Mouse (Mus musculus) spleen, adult 2 months (tissue): ENCODE results near the gene Kdm5d. TPM values are rescaled to one million over a fixed set of nuclear protein-coding genes. Genes with fewer than 3 reads are reported as not detected.

Experiments
- DNase-seq, 2 experiments: peaks; one replicate each; pipeline versions ENCODE4 v3.0.0 to v3.0.0-alpha.2; 2012 to 2021; ENCODE audit warnings: low spot score in 2 of 2, low read depth in 1 of 2
- H3K27ac ChIP-seq: fragments of 200-500 bp; 2 replicates; pipeline ENCODE4 v1.5.1; 2012; ENCODE audit warnings: low read length, inconsistent platforms; ENCODE audit not compliant: insufficient read depth
- H3K27me3 ChIP-seq: fragments of 200-500 bp; 2 replicates; pipeline ENCODE4 v1.6.1; 2012; ENCODE audit warnings: mild to moderate bottlenecking, moderate library complexity, low read length, inconsistent platforms; ENCODE audit not compliant: control insufficient read depth, insufficient read depth
- H3K36me3 ChIP-seq: fragments of 200-500 bp; 2 replicates; pipeline ENCODE4 v1.6.1; 2012; ENCODE audit warnings: mild to moderate bottlenecking, low read length, inconsistent platforms; ENCODE audit not compliant: control insufficient read depth, insufficient read depth
- H3K4me1 ChIP-seq: fragments of 200-500 bp; 2 replicates; pipeline ENCODE4 v1.6.1; 2011; ENCODE audit warnings: inconsistent platforms; ENCODE audit not compliant: control insufficient read depth, insufficient read depth, insufficient read length
- H3K4me3 ChIP-seq: fragments of 200-500 bp; 2 replicates; pipeline ENCODE4 v1.5.1; 2011; ENCODE audit warnings: mild to moderate bottlenecking, inconsistent platforms; ENCODE audit not compliant: insufficient read depth, insufficient read length; ENCODE audit errors: extremely low read depth
- CTCF ChIP-seq: fragments of 200-500 bp; IDR thresholded peaks from 2 replicates; pipeline ENCODE4 v1.5.1; 2011; ENCODE audit warnings: mild to moderate bottlenecking, inconsistent platforms; ENCODE audit not compliant: insufficient read depth, insufficient read length, insufficient replicate concordance; ENCODE audit errors: extremely low read depth
- POLR2A ChIP-seq: fragments of 200-500 bp; IDR thresholded peaks from 2 replicates; pipeline ENCODE4 v1.6.1; 2011; ENCODE audit warnings: low read depth, low read length, inconsistent platforms
- WGBS: fragments of 180-500 bp; shearing (Covaris S2); methylation state at CpG from one replicate; pipeline ENCODE4 v1.1.7; 2018; 5-methylcytosine and 5-hydroxymethylcytosine counted together
- polyA plus RNA-seq: library from polyadenylated mRNA; depleted of rRNA; stranded (reverse); fragments of >200 nt; gene quantifications from 2 replicates; pipeline ENCODE4 v1.2.3, GENCODE M21; 2012; rRNA removed

Gene Kdm5d
- 5.6 and 6.2 TPM in 2 replicates for polyA plus RNA-seq

- DNase-seq = peak; percentile 48 to 68
- H3K27me3 ChIP-seq = no peaks in the 10 kb centered on the region
- H3K36me3 ChIP-seq = no peaks in the 10 kb centered on the region; the same call in 1 of the 2 replicates
- no peaks in the 10 kb centered on the region for H3K4me1 ChIP-seq
- no peak for TF ChIP-seq POLR2A
- TF ChIP-seq CTCF = no peak
- WGBS = 3% methylated on average over 24 of the region's 34 CpGs
- no peak within 1 kb of the TSS; the same call in 1 of the 2 replicates for H3K27ac ChIP-seq
- peak within 1 kb of the TSS; percentile 64 for H3K4me3 ChIP-seq
Measured at GRCm38 (mm10) chrY:897393-898227, at the start of gene Kdm5d. Gene Kdm5d, plus strand, starts transcription at chrY:897788.

- TF ChIP-seq POLR2A (no peak), CTCF (no peak)
- H3K27me3 ChIP-seq = no peaks in the 10 kb centered on the region
- no peak for DNase-seq
- no peaks in the 10 kb centered on the region for H3K4me1 ChIP-seq
- H3K36me3 ChIP-seq = no peaks in the 10 kb centered on the region
- H3K4me3 ChIP-seq = no peak overlapping the region
- H3K27ac ChIP-seq = no peak overlapping the region
Measured at GRCm38 (mm10) chrY:872404-872803, 25.2 kb upstream of the Kdm5d start.

- WGBS = 38% methylated on average over 8 of the region's 18 CpGs
- Histone ChIP-seq H3K27me3 (no peaks in the 10 kb centered on the region), H3K4me3 (no peak overlapping the region), H3K4me1 (no peaks in the 10 kb centered on the region), H3K36me3 (no peaks in the 10 kb centered on the region), H3K27ac (no peak overlapping the region)
- no peak for TF ChIP-seq POLR2A
- no peak for TF ChIP-seq CTCF
- DNase-seq = no peak
Measured at GRCm38 (mm10) chrY:872855-873549, 24.6 kb upstream of the Kdm5d start.

Other genes starting within 250 kb of the Kdm5d start
- not detected in 2 replicates for gene Zfy1, start 100.4 kb upstream of the Kdm5d start, polyA plus RNA-seq
- gene Uba1y, start 79.1 kb upstream of the Kdm5d start, polyA plus RNA-seq = not detected in 2 replicates
- 4.5 and 5.7 TPM in 2 replicates for gene Eif2s3y, start 112.8 kb downstream of the Kdm5d start, polyA plus RNA-seq